Mouse (Mus musculus) forebrain, postnatal 0 days (tissue): ENCODE measurements around the gene Mrpl21. TPM values are rescaled to one million over a fixed set of nuclear protein-coding genes. Genes with fewer than 3 reads are reported as not detected.
A peak's percentile ranks its signal among the peaks of the same experiment; 100 is the strongest.

Experiments used
- ATAC-seq: fragments of 200-750 bp; cut with Nextera tagmentation; 2 replicates; pipeline ENCODE4 v1.8.0; 2017; ENCODE audit warnings: mild to moderate bottlenecking, moderate library complexity
- DNase-seq: peaks from one replicate; pipeline ENCODE4 v3.0.0-alpha.2; 2015
- H3K27ac ChIP-seq: fragments of 300-500 bp; sonication (generic); 2 replicates; pipeline ENCODE4 v1.5.1; 2014; ENCODE audit warnings: low read depth, mild to moderate bottlenecking, antibody characterized with exemption, low read length, moderate library complexity, mixed read lengths
- H3K27me3 ChIP-seq: fragments of 300-500 bp; sonication (generic); 2 replicates; pipeline ENCODE4 v1.6.1; 2014; ENCODE audit warnings: mild to moderate bottlenecking, low read length, mixed read lengths; ENCODE audit not compliant: insufficient read depth
- H3K36me3 ChIP-seq: fragments of 300-500 bp; sonication (generic); 2 replicates; pipeline ENCODE4 v1.6.1; 2014; ENCODE audit warnings: mild to moderate bottlenecking, moderate library complexity; ENCODE audit not compliant: insufficient read depth
- H3K4me1 ChIP-seq: fragments of 300-500 bp; sonication (generic); 2 replicates; pipeline ENCODE4 v1.6.1; 2014; ENCODE audit warnings: antibody characterized with exemption; ENCODE audit not compliant: insufficient read depth
- H3K4me2 ChIP-seq: fragments of 300-500 bp; sonication (generic); 2 replicates; pipeline ENCODE4 v1.6.1; 2014; ENCODE audit warnings: low read depth, mild to moderate bottlenecking, moderate library complexity
- H3K4me3 ChIP-seq: fragments of 300-500 bp; sonication (generic); 2 replicates; pipeline ENCODE4 v1.5.1; 2014; ENCODE audit warnings: low read depth, low read length, mixed read lengths
- H3K9ac ChIP-seq: fragments of 300-500 bp; sonication (generic); 2 replicates; pipeline ENCODE4 v1.6.1; 2014; ENCODE audit warnings: mild to moderate bottlenecking
- H3K9me3 ChIP-seq: fragments of 300-500 bp; sonication (generic); 2 replicates; pipeline ENCODE4 v1.6.1; 2016; ENCODE audit warnings: low read length
- CTCF ChIP-seq: sonication (generic); IDR thresholded peaks from 2 replicates; pipeline ENCODE4 v1.5.1; 2016; ENCODE audit warnings: antibody characterized with exemption, control low read depth, low read depth
- WGBS: fragments of 180-500 bp; shearing (Covaris S2); extraction: QIAGEN DNeasy Blood & Tissue Kit; methylation state at CpG from one replicate; pipeline ENCODE4 v1.1.7; 2014; 5-methylcytosine and 5-hydroxymethylcytosine counted together
- polyA plus RNA-seq: library from polyadenylated mRNA; unstranded; fragments of >200 nt; fragmentation: Nextera tagmentation; extraction: Ambion mirVana; gene quantifications from 2 replicates; pipeline ENCODE4 v1.2.1, GENCODE M21; 2015
- total RNA-seq: library from RNA; depleted of rRNA; stranded (reverse); fragments of >200 nt; gene quantifications from 2 replicates; pipeline ENCODE4 v1.2.3, GENCODE M21; 2014

The Mrpl21 gene
- total and polyA plus RNA-seq, 2 experiments from 2014 or later, result 61.7 to 92.3 TPM

GRCm38 (mm10) chr19:3324931-3325711, 42.4 kb downstream of the Mrpl21 start:
- H3K9ac ChIP-seq, result peak overlapping the region; percentile 42
- WGBS, result 2% methylated on average over 59 of the region's 59 CpGs
- H3K4me1 ChIP-seq, result 0 out of 2 replicates have a peak, but pooled peaks cover 11% of the 10 kb centered on the region
- no peaks in the 10 kb centered on the region for H3K36me3 ChIP-seq
- TF ChIP-seq CTCF, result no peak
- H3K27me3 ChIP-seq, result peaks cover 4% of the 10 kb centered on the region
- DNase-seq, result peak; percentile 86
- H3K27ac ChIP-seq, result peak overlapping the region; percentile 70
- H3K9me3 ChIP-seq, result no peaks in the 10 kb centered on the region
- peak; percentile 75 for ATAC-seq
- H3K4me2 ChIP-seq, result peak overlapping the region; percentile 83
- H3K4me3 ChIP-seq, result peak overlapping the region; percentile 52

- ATAC-seq (no peak), DNase-seq (no peak)
- 18% methylated on average over 15 of the region's 15 CpGs for WGBS
- H3K4me3 ChIP-seq, result peak overlapping the region; percentile 52
- no peaks in the 10 kb centered on the region for H3K36me3 ChIP-seq
- peaks cover 4% of the 10 kb centered on the region for H3K27me3 ChIP-seq
- peak overlapping the region; percentile 70 for H3K27ac ChIP-seq
- H3K9me3 ChIP-seq, result no peaks in the 10 kb centered on the region
- 0 out of 2 replicates have a peak, but pooled peaks cover 11% of the 10 kb centered on the region for H3K4me1 ChIP-seq
- peak overlapping the region; percentile 42 for H3K9ac ChIP-seq
- no peak for TF ChIP-seq CTCF
- peak overlapping the region; percentile 83 for H3K4me2 ChIP-seq
These were observed 43.2 kb downstream of the Mrpl21 start for GRCm38 (mm10) chr19:3325771-3326478.

- no peaks in the 10 kb centered on the region for H3K36me3 ChIP-seq
- 0 out of 2 replicates have a peak, but pooled peaks cover 11% of the 10 kb centered on the region for H3K4me1 ChIP-seq
- no peak overlapping the region for H3K4me2 ChIP-seq
- H3K9ac ChIP-seq, result no peak overlapping the region
- TF ChIP-seq CTCF, result no peak
- 78% methylated on average over 12 of the region's 12 CpGs for WGBS
- H3K4me3 ChIP-seq, result no peak overlapping the region
- peaks cover 4% of the 10 kb centered on the region for H3K27me3 ChIP-seq
- ATAC-seq (no peak), DNase-seq (no peak)
- H3K9me3 ChIP-seq, result no peaks in the 10 kb centered on the region
- H3K27ac ChIP-seq, result peak overlapping the region; percentile 45; the same call in 1 of the 2 replicates
These were observed 43.9 kb downstream of the Mrpl21 start for GRCm38 (mm10) chr19:3326479-3327047.

- Histone ChIP-seq H3K27ac (no peak overlapping the region), H3K4me3 (no peak overlapping the region), H3K4me2 (no peak overlapping the region), H3K27me3 (no peaks in the 10 kb centered on the region), H3K4me1 (no peaks in the 10 kb centered on the region), H3K9me3 (no peaks in the 10 kb centered on the region), H3K36me3 (no peaks in the 10 kb centered on the region), H3K9ac (no peak overlapping the region)
- 67% methylated on average over 6 of the region's 6 CpGs for WGBS
- no peak for DNase-seq
- ATAC-seq, result no peak
- TF ChIP-seq CTCF, result no peak
These were observed 50.5 kb downstream of the Mrpl21 start for GRCm38 (mm10) chr19:3333247-3333646.

- H3K27me3 ChIP-seq, result no peaks in the 10 kb centered on the region
- 46% methylated on average over 17 of the region's 17 CpGs for WGBS
- no peak overlapping the region for H3K4me2 ChIP-seq
- no peak overlapping the region for H3K27ac ChIP-seq
- no peak overlapping the region for H3K9ac ChIP-seq
- no peaks in the 10 kb centered on the region for H3K36me3 ChIP-seq
- H3K4me1 ChIP-seq, result no peaks in the 10 kb centered on the region
- H3K9me3 ChIP-seq, result no peaks in the 10 kb centered on the region
- TF ChIP-seq CTCF, result no peak
- ATAC-seq, result no peak
- DNase-seq, result no peak
- H3K4me3 ChIP-seq, result no peak overlapping the region
These were observed 51.2 kb downstream of the Mrpl21 start for GRCm38 (mm10) chr19:3333694-3334515.

GRCm38 (mm10) chr19:3334550-3334949, 51.8 kb downstream of the Mrpl21 start:
- Histone ChIP-seq H3K4me3 (no peak overlapping the region), H3K9ac (no peak overlapping the region), H3K9me3 (no peaks in the 10 kb centered on the region), H3K36me3 (no peaks in the 10 kb centered on the region), H3K4me1 (no peaks in the 10 kb centered on the region), H3K27ac (no peak overlapping the region), H3K27me3 (no peaks in the 10 kb centered on the region), H3K4me2 (no peak overlapping the region)
- no peak for TF ChIP-seq CTCF
- ATAC-seq (no peak), DNase-seq (no peak)
- WGBS, result 83% methylated on average over 4 of the region's 4 CpGs
